Mouse (Mus musculus) limb, embryonic 13.5 days (tissue): ENCODE measurements around the gene Gm45208. TPM values are rescaled to one million over a fixed set of nuclear protein-coding genes. Genes with fewer than 3 reads are reported as not detected.
"Not testable (repeated sequence)": the region's sequence is repeated elsewhere in the genome, so short reads cannot be mapped to it uniquely, and the experiment has no call there.

Experiments used
- ATAC-seq: fragments of 200-750 bp; cut with Nextera tagmentation; 2 replicates; pipeline ENCODE4 v1.8.0; 2017; ENCODE audit warnings: low read depth, moderate number of reproducible peaks, moderate TSS enrichment; ENCODE audit not compliant: low FRiP score
- H3K27ac ChIP-seq: fragments of 300-500 bp; sonication (generic); 2 replicates; pipeline ENCODE4 v1.5.1; 2015; ENCODE audit warnings: inconsistent platforms, mild to moderate bottlenecking, moderate library complexity
- H3K27me3 ChIP-seq: fragments of 300-500 bp; sonication (generic); 2 replicates; pipeline ENCODE4 v1.6.1; 2015; ENCODE audit warnings: mild to moderate bottlenecking, inconsistent platforms
- H3K36me3 ChIP-seq: fragments of 300-500 bp; sonication (generic); 2 replicates; pipeline ENCODE4 v1.6.1; 2015; ENCODE audit warnings: inconsistent platforms, mild to moderate bottlenecking, moderate library complexity
- H3K4me1 ChIP-seq: fragments of 300-500 bp; sonication (generic); 2 replicates; pipeline ENCODE4 v1.6.1; 2015; ENCODE audit warnings: inconsistent platforms
- H3K4me2 ChIP-seq: fragments of 300-500 bp; sonication (generic); replicated peaks from 2 replicates; pipeline ENCODE4 v1.6.1; 2015; ENCODE audit warnings: inconsistent platforms, mild to moderate bottlenecking, moderate library complexity
- H3K4me3 ChIP-seq: fragments of 300-500 bp; sonication (generic); 2 replicates; pipeline ENCODE4 v1.5.1; 2015; ENCODE audit warnings: moderate library complexity, mild to moderate bottlenecking, inconsistent platforms
- H3K9ac ChIP-seq: fragments of 300-500 bp; sonication (generic); 2 replicates; pipeline ENCODE4 v1.6.1; 2015; ENCODE audit warnings: mild to moderate bottlenecking, inconsistent platforms
- H3K9me3 ChIP-seq: fragments of 300-500 bp; sonication (generic); 2 replicates; pipeline ENCODE4 v1.6.1; 2016; ENCODE audit warnings: inconsistent platforms
- WGBS: fragments of 180-500 bp; shearing (Covaris S2); methylation state at CpG from one replicate; pipeline ENCODE4 v1.1.7; 2015; 5-methylcytosine and 5-hydroxymethylcytosine counted together
- polyA plus RNA-seq: library from polyadenylated mRNA; unstranded; fragments of >200 nt; fragmentation: Nextera tagmentation; extraction: Ambion mirVana; gene quantifications from 2 replicates; pipeline ENCODE4 v1.2.1, GENCODE M21; 2015

Gm45208 gene
- polyA plus RNA-seq, 1 experiment from 2014 or later: 0.48 TPM

- Histone ChIP-seq H3K4me3 (peak overlapping the region; percentile 51), H3K4me1 (0 out of 2 replicates have a peak, but pooled peaks cover 8% of the 10 kb centered on the region), H3K27ac (no peak overlapping the region), H3K27me3 (no peaks in the 10 kb centered on the region), H3K36me3 (peaks cover 26% of the 10 kb centered on the region), H3K9me3 (no peaks in the 10 kb centered on the region), H3K9ac (peak overlapping the region; percentile 57), H3K4me2 (peak overlapping the region; percentile 61)
- 22% methylated on average over 4 of the region's 4 CpGs for WGBS
- no peak for ATAC-seq
Measured at GRCm38 (mm10) chrX:7728922-7729265, 6.8 kb downstream of the Gm45208 start.

GRCm38 (mm10) chrX:7733571-7734156 lies 11.6 kb downstream of the Gm45208 start:
- H3K27me3 ChIP-seq: no peaks in the 10 kb centered on the region
- H3K4me2 ChIP-seq: no peak overlapping the region
- 0 out of 2 replicates have a peak overlapping the region, but pooled peaks have one; percentile 8 for H3K9ac ChIP-seq
- H3K4me1 ChIP-seq: 0 out of 2 replicates have a peak, but pooled peaks cover 8% of the 10 kb centered on the region
- H3K27ac ChIP-seq: no peak overlapping the region
- no peak overlapping the region for H3K4me3 ChIP-seq
- ATAC-seq: no peak; the same call in 1 of the 2 replicates
- H3K36me3 ChIP-seq: peaks cover 8% of the 10 kb centered on the region; the same call in 1 of the 2 replicates
- no peaks in the 10 kb centered on the region for H3K9me3 ChIP-seq
- WGBS: 38% methylated on average over 25 of the region's 26 CpGs

- Histone ChIP-seq H3K36me3 (peaks cover 11% of the 10 kb centered on the region; the same call in 1 of the 2 replicates), H3K4me1 (no peaks in the 10 kb centered on the region), H3K9ac (no peak overlapping the region), H3K27ac (no peak overlapping the region), H3K9me3 (no peaks in the 10 kb centered on the region), H3K4me3 (no peak overlapping the region), H3K4me2 (no peak overlapping the region), H3K27me3 (no peaks in the 10 kb centered on the region)
- ATAC-seq: no peak
- WGBS: 70% methylated on average over 13 of the region's 14 CpGs
Measured at GRCm38 (mm10) chrX:7739336-7740081, 17.5 kb downstream of the Gm45208 start.

- no peaks in the 10 kb centered on the region for H3K27me3 ChIP-seq
- H3K27ac ChIP-seq: no peak overlapping the region
- ATAC-seq: no peak; the same call in 1 of the 2 replicates
- H3K4me3 ChIP-seq: no peak overlapping the region
- no peak overlapping the region for H3K9ac ChIP-seq
- H3K4me2 ChIP-seq: no peak overlapping the region
- no peaks in the 10 kb centered on the region for H3K9me3 ChIP-seq
- H3K4me1 ChIP-seq: no peaks in the 10 kb centered on the region
- 49% methylated on average over 10 of the region's 10 CpGs for WGBS
- peaks cover 5% of the 10 kb centered on the region; the same call in 1 of the 2 replicates for H3K36me3 ChIP-seq
Measured at GRCm38 (mm10) chrX:7740082-7740819, 18.2 kb downstream of the Gm45208 start.

GRCm38 (mm10) chrX:7741103-7741502 lies 19.1 kb downstream of the Gm45208 start:
- H3K4me3 ChIP-seq: no peak overlapping the region
- H3K9me3 ChIP-seq: no peaks in the 10 kb centered on the region
- ATAC-seq: no peak
- 75% methylated on average over 5 of the region's 5 CpGs for WGBS
- no peaks in the 10 kb centered on the region for H3K4me1 ChIP-seq
- no peak overlapping the region for H3K27ac ChIP-seq
- H3K36me3 ChIP-seq: peaks cover 2% of the 10 kb centered on the region; the same call in 1 of the 2 replicates
- H3K27me3 ChIP-seq: no peaks in the 10 kb centered on the region
- no peak overlapping the region for H3K9ac ChIP-seq
- no peak overlapping the region for H3K4me2 ChIP-seq

GRCm38 (mm10) chrX:7743470-7743869 lies 21.4 kb downstream of the Gm45208 start:
- WGBS: 56% methylated on average over 5 of the region's 5 CpGs
- H3K27me3 ChIP-seq: no peaks in the 10 kb centered on the region
- no peak overlapping the region for H3K27ac ChIP-seq
- H3K4me1 ChIP-seq: no peaks in the 10 kb centered on the region
- H3K36me3 ChIP-seq: peaks cover 2% of the 10 kb centered on the region; the same call in 1 of the 2 replicates
- no peaks in the 10 kb centered on the region for H3K9me3 ChIP-seq
- no peak overlapping the region for H3K4me3 ChIP-seq
- no peak overlapping the region for H3K9ac ChIP-seq
- ATAC-seq: no peak
- no peak overlapping the region for H3K4me2 ChIP-seq

GRCm38 (mm10) chrX:7744940-7745339 lies 22.9 kb downstream of the Gm45208 start:
- no peaks in the 10 kb centered on the region for H3K27me3 ChIP-seq
- peaks cover 2% of the 10 kb centered on the region; the same call in 1 of the 2 replicates for H3K36me3 ChIP-seq
- no peak overlapping the region for H3K4me2 ChIP-seq
- no peak for ATAC-seq
- peaks cover 7% of the 10 kb centered on the region; the same call in 1 of the 2 replicates for H3K4me1 ChIP-seq
- H3K9me3 ChIP-seq: no peaks in the 10 kb centered on the region
- no peak overlapping the region for H3K4me3 ChIP-seq
- 37% methylated on average over 1 of the region's 1 CpGs for WGBS
- H3K9ac ChIP-seq: no peak overlapping the region
- no peak overlapping the region for H3K27ac ChIP-seq

GRCm38 (mm10) chrX:7745429-7745828 lies 23.4 kb downstream of the Gm45208 start:
- H3K4me2 ChIP-seq: no peak overlapping the region
- WGBS: 85% methylated on average over 8 of the region's 8 CpGs
- H3K4me3 ChIP-seq: no peak overlapping the region
- H3K27me3 ChIP-seq: no peaks in the 10 kb centered on the region
- peaks cover 2% of the 10 kb centered on the region; the same call in 1 of the 2 replicates for H3K36me3 ChIP-seq
- H3K4me1 ChIP-seq: peaks cover 9% of the 10 kb centered on the region; the same call in 1 of the 2 replicates
- no peak overlapping the region for H3K27ac ChIP-seq
- no peaks in the 10 kb centered on the region for H3K9me3 ChIP-seq
- H3K9ac ChIP-seq: no peak overlapping the region
- ATAC-seq: no peak

- Histone ChIP-seq H3K4me2 (peak within 1 kb of the TSS; percentile 61), H3K4me3 (peak within 1 kb of the TSS; percentile 61), H3K9me3 (no peaks in the 10 kb centered on the region), H3K9ac (peak within 1 kb of the TSS; percentile 76), H3K27me3 (no peaks in the 10 kb centered on the region), H3K36me3 (no peaks in the 10 kb centered on the region), H3K4me1 (peaks cover 9% of the 10 kb centered on the region; the same call in 1 of the 2 replicates), H3K27ac (no peak within 1 kb of the TSS)
- WGBS: 7% methylated on average over 38 of the region's 56 CpGs
- peak; percentile 87 for ATAC-seq
Measured at GRCm38 (mm10) chrX:7750432-7751116, 28.5 kb downstream of the Gm45208 start, which contains the start of gene Ccdc120. Gene Ccdc120 (minus strand): TSS chrX:7750905.

GRCm38 (mm10) chrX:7753627-7754026 lies 31.6 kb downstream of the Gm45208 start:
- H3K4me3 ChIP-seq, H3K27ac ChIP-seq, H3K36me3 ChIP-seq, H3K9me3 ChIP-seq, H3K27me3 ChIP-seq, H3K4me2 ChIP-seq, ATAC-seq, H3K9ac ChIP-seq, H3K4me1 ChIP-seq: not testable (repeated sequence)
- WGBS: 16% methylated on average over 3 of the region's 3 CpGs

- Histone ChIP-seq H3K27me3 (no peaks in the 10 kb centered on the region), H3K9me3 (no peaks in the 10 kb centered on the region), H3K4me2 (peak within 1 kb of the TSS; percentile 71), H3K36me3 (peaks cover 11% of the 10 kb centered on the region), H3K4me1 (peaks cover 19% of the 10 kb centered on the region), H3K9ac (peak within 1 kb of the TSS; percentile 78), H3K27ac (no peak within 1 kb of the TSS), H3K4me3 (peak within 1 kb of the TSS; percentile 71)
- WGBS: 19% methylated on average over 38 of the region's 38 CpGs
- ATAC-seq: peak; percentile 96
Measured at GRCm38 (mm10) chrX:7762137-7762920, 40.3 kb downstream of the Gm45208 start, which contains the start of gene Tfe3. Gene Tfe3 (plus strand): TSS chrX:7762560.
